10 mouse cellular contexts compared by ENCODE assay signal in genomic region chr15:25764653-25765352, GRCm38 (mm10).
DNase-seq lines count a peak whose midpoint lies in the region; ATAC-seq and TF ChIP-seq lines count a peak whose summit lies in the region.
"Had no signal": no experiment of that assay in that cellular context is flagged by ENCODE, and none has a peak within 500 bp of the region (broad histone marks: within the 10 kb centered on the region; RNA-seq: fewer than 3 reads in every experiment).

No protein-coding gene starts in this region.

- H3K36me3 ChIP-seq in embryonic facial prominence, embryonic 10.5 days (replicated peaks), result peaks cover 22% of the 10 kb centered on the region
- H3K36me3 ChIP-seq in heart, embryonic 15.5 days, result no peaks in the 10 kb centered on the region
- no peaks in the 10 kb centered on the region for H3K36me3 ChIP-seq in midbrain, embryonic 15.5 days (replicated peaks)

- no peaks in the 10 kb centered on the region for H3K9me3 ChIP-seq in embryonic facial prominence, embryonic 10.5 days
- H3K9me3 ChIP-seq in heart, embryonic 15.5 days (replicated peaks), result no peaks in the 10 kb centered on the region
- no peaks in the 10 kb centered on the region for H3K9me3 ChIP-seq in midbrain, embryonic 15.5 days
- H3K9me3 ChIP-seq: kidney, embryonic 15.5 days had no signal

- 76% methylated on average over 13 of the region's 13 CpGs for WGBS in embryonic facial prominence, embryonic 10.5 days
- 74% methylated on average over 13 of the region's 13 CpGs for WGBS in heart, embryonic 15.5 days
- WGBS in midbrain, embryonic 15.5 days, result 57% methylated on average over 13 of the region's 13 CpGs

- peaks cover 89% of the 10 kb centered on the region for H3K4me1 ChIP-seq in embryonic facial prominence, embryonic 10.5 days
- peaks cover 41% of the 10 kb centered on the region for H3K4me1 ChIP-seq in heart, embryonic 15.5 days (replicated peaks)
- peaks cover 51% of the 10 kb centered on the region for H3K4me1 ChIP-seq in midbrain, embryonic 15.5 days

- no peak overlapping the region for H3K4me2 ChIP-seq in heart, embryonic 15.5 days
- no peak overlapping the region for H3K4me2 ChIP-seq in midbrain, embryonic 15.5 days
- H3K4me2 ChIP-seq: kidney, embryonic 15.5 days had no signal

- DNase-seq in layer of hippocampus, adult 2 months (ENCODE audit: low spot score in 2 of 2), result no peak
- no peak for DNase-seq in layer of hippocampus, adult 8-10 months (ENCODE audit: low spot score in 2 of 2)
- DNase-seq in embryonic facial prominence, embryonic 10.5 days (ENCODE audit: low spot score), result no peak
- DNase-seq in gastrocnemius, adult 8-10 months (ENCODE audit: low spot score in 2 of 2), result no peak
- DNase-seq in urinary bladder, adult 2 months (ENCODE audit: low spot score), result no peak
- DNase-seq in right cerebral cortex, adult 18-20 months, result no peak
- DNase-seq: gastrocnemius, postnatal 25 days had no signal

- no peaks in the 10 kb centered on the region for H3K27me3 ChIP-seq in embryonic facial prominence, embryonic 10.5 days (replicated peaks; ENCODE audit: low read depth, poor library complexity, severe bottlenecking)
- no peaks in the 10 kb centered on the region for H3K27me3 ChIP-seq in heart, embryonic 15.5 days
- H3K27me3 ChIP-seq in midbrain, embryonic 15.5 days (replicated peaks), result no peaks in the 10 kb centered on the region
- H3K27me3 ChIP-seq: kidney, embryonic 15.5 days had no signal

- ATAC-seq in heart, embryonic 15.5 days (replicated peaks; ENCODE audit: insufficient number of reproducible peaks, insufficient read depth, low FRiP score, low read depth), result peak; percentile 36; the same call in 1 of the 2 replicates
- no peak for ATAC-seq in midbrain, embryonic 15.5 days (replicated peaks)

- no peak overlapping the region for H3K9ac ChIP-seq in heart, embryonic 15.5 days
- H3K9ac ChIP-seq in midbrain, embryonic 15.5 days, result no peak overlapping the region
- H3K9ac ChIP-seq: kidney, embryonic 15.5 days had no signal

- peak overlapping the region; percentile 56 for H3K27ac ChIP-seq in layer of hippocampus, adult 2 months
- peak overlapping the region; percentile 59 for H3K27ac ChIP-seq in embryonic facial prominence, embryonic 10.5 days (replicated peaks)
- H3K27ac ChIP-seq in heart, embryonic 15.5 days, result 0 out of 2 replicates have a peak overlapping the region, but pooled peaks have one; percentile 23
- 0 out of 2 replicates have a peak overlapping the region, but pooled peaks have one; percentile 3 for H3K27ac ChIP-seq in midbrain, embryonic 15.5 days
- H3K27ac ChIP-seq: kidney, embryonic 15.5 days had no signal

- no peak overlapping the region for H3K4me3 ChIP-seq in layer of hippocampus, adult 2 months
- no peak overlapping the region for H3K4me3 ChIP-seq in embryonic facial prominence, embryonic 10.5 days
- no peak overlapping the region for H3K4me3 ChIP-seq in heart, embryonic 15.5 days
- no peak overlapping the region for H3K4me3 ChIP-seq in midbrain, embryonic 15.5 days
- H3K4me3 ChIP-seq: kidney, embryonic 15.5 days had no signal

- TF ChIP-seq CTCF in layer of hippocampus, adult 2 months (conservative IDR thresholded peaks at IDR 0.05), result no peak

Comparison
In these comparisons a context has a peak if more than half of its experiments do, and no peak if none do; other contexts are left out.
1. H3K27ac ChIP-seq: peak in every context shown above with its lines; median percentile 59 in embryonic facial prominence, embryonic 10.5 days; 56 in layer of hippocampus, adult 2 months; 23 in heart, embryonic 15.5 days; 3 in midbrain, embryonic 15.5 days.